Mouse (Mus musculus) bone marrow, adult 2 months (tissue): ENCODE data around the gene Dnaic1.

Experiments
- CTCF ChIP-seq: fragments of 200-500 bp; IDR thresholded peaks from 2 replicates; pipeline ENCODE4 v1.5.1; 2011; ENCODE audit warnings: low read length, control low read depth; ENCODE audit not compliant: control insufficient read depth, insufficient read depth
- POLR2A ChIP-seq: fragments of 200-500 bp; IDR thresholded peaks from 2 replicates; pipeline ENCODE4 v1.6.1; 2011; ENCODE audit warnings: low read depth, mild to moderate bottlenecking, control low read depth, low read length, borderline replicate concordance; ENCODE audit not compliant: control insufficient read depth

DNA sequence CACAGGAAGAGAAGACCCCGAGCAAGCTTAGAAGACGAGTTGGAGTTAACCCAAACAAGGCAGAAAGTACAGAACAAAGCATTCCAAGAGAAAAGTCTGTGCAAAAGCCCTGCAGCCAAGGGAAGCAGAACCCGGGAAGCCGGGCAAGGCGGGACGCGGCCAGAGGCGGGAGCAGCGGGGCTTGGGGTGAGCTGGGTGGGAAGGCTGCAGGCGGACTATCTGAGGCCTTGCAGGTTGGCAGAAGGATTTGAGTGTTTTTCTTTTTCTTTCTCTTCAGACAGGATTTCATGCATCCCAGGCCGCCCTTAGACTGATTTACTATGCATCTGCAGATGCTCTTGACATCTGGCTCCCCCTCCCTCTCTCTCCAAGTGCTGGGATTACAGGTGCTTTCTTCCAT, 16.5 kb upstream of the Dnaic1 start:
- TF ChIP-seq CTCF: no peak
- TF ChIP-seq POLR2A: no peak
